Mouse (Mus musculus) embryonic fibroblast, embryonic 13.5 days (primary cell): Measurements from ENCODE around the gene Rdh9.

ENCODE experiments used
- CTCF ChIP-seq: IDR thresholded peaks from 2 replicates; pipeline ENCODE4 v1.5.1; 2011; ENCODE audit warnings: mild to moderate bottlenecking, control low read depth, low read length, moderate library complexity, borderline replicate concordance; ENCODE audit not compliant: insufficient read depth
- POLR2A ChIP-seq: IDR thresholded peaks from 2 replicates; pipeline ENCODE4 v1.6.1; 2011; ENCODE audit warnings: low read depth, mild to moderate bottlenecking, control low read depth, low read length, moderate library complexity

- TF ChIP-seq CTCF (no peak), POLR2A (no peak)
Observed at GRCm38 (mm10) chr10:127763914-127764680, 12.1 kb upstream of the Rdh9 start.
